Mouse (Mus musculus) forebrain, embryonic 14.5 days (tissue): ENCODE results near the gene Sh2b3. TPM values are rescaled to one million over a fixed set of nuclear protein-coding genes. Genes with fewer than 3 reads are reported as not detected.
A peak's percentile ranks its signal among the peaks of the same experiment; 100 is the strongest.

ENCODE experiments used
- ATAC-seq: fragments of 200-750 bp; cut with Nextera tagmentation; 2 replicates; pipeline ENCODE4 v1.8.0; 2017; ENCODE audit warnings: mild to moderate bottlenecking, moderate library complexity
- DNase-seq: peaks from one replicate; pipeline ENCODE4 v3.0.0-alpha.2; 2015; ENCODE audit warnings: low spot score
- H3K27ac ChIP-seq: fragments of 300-500 bp; sonication (generic); 2 replicates; pipeline ENCODE4 v1.5.1; 2014; ENCODE audit warnings: low read depth, mild to moderate bottlenecking, control low read depth, low read length, moderate library complexity
- H3K27me3 ChIP-seq: fragments of 300-500 bp; sonication (generic); replicated peaks from 2 replicates; pipeline ENCODE4 v1.6.1; 2014; ENCODE audit warnings: low read length, control low read depth, mixed read lengths; ENCODE audit not compliant: control insufficient read depth, insufficient read depth
- H3K36me3 ChIP-seq: fragments of 300-500 bp; sonication (generic); 2 replicates; pipeline ENCODE4 v1.6.1; 2014; ENCODE audit warnings: low read length, control low read depth; ENCODE audit not compliant: control insufficient read depth, insufficient read depth
- H3K4me1 ChIP-seq: fragments of 300-500 bp; sonication (generic); 2 replicates; pipeline ENCODE4 v1.6.1; 2014; ENCODE audit warnings: antibody characterized with exemption, low read length, control low read depth; ENCODE audit not compliant: control insufficient read depth, insufficient read depth
- H3K4me2 ChIP-seq: fragments of 300-500 bp; sonication (generic); 2 replicates; pipeline ENCODE4 v1.6.1; 2014; ENCODE audit warnings: mild to moderate bottlenecking, control low read depth, low read length
- H3K4me3 ChIP-seq: fragments of 300-500 bp; sonication (generic); 2 replicates; pipeline ENCODE4 v1.5.1; 2014; ENCODE audit warnings: low read depth, low read length, control low read depth
- H3K9ac ChIP-seq: fragments of 300-500 bp; sonication (generic); 2 replicates; pipeline ENCODE4 v1.6.1; 2014; ENCODE audit warnings: mild to moderate bottlenecking, low read length, control low read depth, moderate library complexity
- H3K9me3 ChIP-seq: fragments of 300-500 bp; sonication (generic); replicated peaks from 2 replicates; pipeline ENCODE4 v1.6.1; 2016; ENCODE audit warnings: low read length, control low read depth, mixed read lengths; ENCODE audit not compliant: control insufficient read depth
- WGBS: fragments of 180-500 bp; shearing (Covaris S2); extraction: QIAGEN DNeasy Blood & Tissue Kit; methylation state at CpG from one replicate; pipeline ENCODE4 v1.1.7; 2014; 5-methylcytosine and 5-hydroxymethylcytosine counted together
- polyA plus RNA-seq: library from polyadenylated mRNA; unstranded; fragments of >200 nt; fragmentation: Nextera tagmentation; extraction: Ambion mirVana; gene quantifications from 2 replicates; pipeline ENCODE4 v1.2.1, GENCODE M21; 2014

The Sh2b3 gene
- polyA plus RNA-seq, 1 experiment from 2014 or later, result 4.4 TPM

GRCm38 (mm10) chr5:121870832-121871231 is 33.4 kb upstream of the Sh2b3 start:
- H3K4me3 ChIP-seq, result no peak overlapping the region
- no peak overlapping the region for H3K27ac ChIP-seq
- H3K36me3 ChIP-seq, result peaks cover 11% of the 10 kb centered on the region; the same call in 1 of the 2 replicates
- DNase-seq (no peak), ATAC-seq (no peak)
- H3K9me3 ChIP-seq, result no peaks in the 10 kb centered on the region
- H3K9ac ChIP-seq, result no peak overlapping the region
- WGBS, result 86% methylated on average over 6 of the region's 6 CpGs
- no peaks in the 10 kb centered on the region for H3K4me1 ChIP-seq
- no peak overlapping the region for H3K4me2 ChIP-seq
- no peaks in the 10 kb centered on the region for H3K27me3 ChIP-seq

- Histone ChIP-seq H3K27me3 (no peaks in the 10 kb centered on the region), H3K9ac (no peak overlapping the region), H3K36me3 (peaks cover 11% of the 10 kb centered on the region; the same call in 1 of the 2 replicates), H3K4me1 (no peaks in the 10 kb centered on the region), H3K4me2 (no peak overlapping the region), H3K27ac (no peak overlapping the region), H3K9me3 (no peaks in the 10 kb centered on the region), H3K4me3 (no peak overlapping the region)
- 69% methylated on average over 5 of the region's 5 CpGs for WGBS
- ATAC-seq (no peak), DNase-seq (no peak)
Observed at GRCm38 (mm10) chr5:121867963-121868362, 30.5 kb upstream of the Sh2b3 start.

GRCm38 (mm10) chr5:121864330-121864729 is 26.9 kb upstream of the Sh2b3 start:
- no peak overlapping the region for H3K4me2 ChIP-seq
- H3K9me3 ChIP-seq, result no peaks in the 10 kb centered on the region
- no peaks in the 10 kb centered on the region for H3K4me1 ChIP-seq
- peaks cover 9% of the 10 kb centered on the region; the same call in 1 of the 2 replicates for H3K36me3 ChIP-seq
- 13% methylated on average over 9 of the region's 11 CpGs for WGBS
- no peak overlapping the region for H3K4me3 ChIP-seq
- H3K27ac ChIP-seq, result no peak overlapping the region
- no peaks in the 10 kb centered on the region for H3K27me3 ChIP-seq
- no peak overlapping the region for H3K9ac ChIP-seq
- DNase-seq, result no peak
- ATAC-seq, result no peak

- 72% methylated on average over 5 of the region's 5 CpGs for WGBS
- Histone ChIP-seq H3K36me3 (peaks cover 8% of the 10 kb centered on the region; the same call in 1 of the 2 replicates), H3K27me3 (no peaks in the 10 kb centered on the region), H3K27ac (no peak overlapping the region), H3K9me3 (no peaks in the 10 kb centered on the region), H3K9ac (no peak overlapping the region), H3K4me3 (no peak overlapping the region), H3K4me2 (no peak overlapping the region), H3K4me1 (no peaks in the 10 kb centered on the region)
- ATAC-seq (no peak), DNase-seq (no peak)
Observed at GRCm38 (mm10) chr5:121861964-121862363, 24.5 kb upstream of the Sh2b3 start.

GRCm38 (mm10) chr5:121858427-121858826 is 21.0 kb upstream of the Sh2b3 start:
- Histone ChIP-seq H3K4me3 (no peak overlapping the region), H3K27ac (no peak overlapping the region), H3K4me1 (no peaks in the 10 kb centered on the region), H3K36me3 (peaks cover 20% of the 10 kb centered on the region), H3K9ac (no peak overlapping the region), H3K27me3 (no peaks in the 10 kb centered on the region), H3K4me2 (no peak overlapping the region), H3K9me3 (no peaks in the 10 kb centered on the region)
- DNase-seq (no peak), ATAC-seq (no peak)
- WGBS, result 93% methylated on average over 12 of the region's 12 CpGs

- no peaks in the 10 kb centered on the region for H3K27me3 ChIP-seq
- H3K4me3 ChIP-seq, result no peak overlapping the region
- H3K4me1 ChIP-seq, result no peaks in the 10 kb centered on the region
- no peak overlapping the region for H3K9ac ChIP-seq
- H3K9me3 ChIP-seq, result no peaks in the 10 kb centered on the region
- 88% methylated on average over 11 of the region's 11 CpGs for WGBS
- ATAC-seq, result no peak
- H3K4me2 ChIP-seq, result no peak overlapping the region
- no peak overlapping the region for H3K27ac ChIP-seq
- H3K36me3 ChIP-seq, result peaks cover 36% of the 10 kb centered on the region
- DNase-seq, result no peak
Observed at GRCm38 (mm10) chr5:121856740-121857139, 19.3 kb upstream of the Sh2b3 start.

- H3K4me2 ChIP-seq, result no peak overlapping the region
- no peak for ATAC-seq
- H3K36me3 ChIP-seq, result peaks cover 40% of the 10 kb centered on the region
- H3K4me1 ChIP-seq, result peaks cover 9% of the 10 kb centered on the region
- no peaks in the 10 kb centered on the region for H3K9me3 ChIP-seq
- DNase-seq, result no peak
- no peak overlapping the region for H3K4me3 ChIP-seq
- WGBS, result 55% methylated on average over 10 of the region's 10 CpGs
- no peak overlapping the region for H3K27ac ChIP-seq
- no peaks in the 10 kb centered on the region for H3K27me3 ChIP-seq
- no peak overlapping the region for H3K9ac ChIP-seq
Observed at GRCm38 (mm10) chr5:121854768-121855167, 17.3 kb upstream of the Sh2b3 start.

GRCm38 (mm10) chr5:121853368-121854051 is 16.1 kb upstream of the Sh2b3 start:
- Histone ChIP-seq H3K4me1 (peaks cover 12% of the 10 kb centered on the region), H3K27me3 (no peaks in the 10 kb centered on the region), H3K9me3 (no peaks in the 10 kb centered on the region), H3K36me3 (peaks cover 40% of the 10 kb centered on the region), H3K9ac (no peak overlapping the region; the same call in 1 of the 2 replicates), H3K4me2 (no peak overlapping the region), H3K4me3 (no peak overlapping the region), H3K27ac (no peak overlapping the region)
- WGBS, result 82% methylated on average over 9 of the region's 9 CpGs
- ATAC-seq (no peak), DNase-seq (no peak)

GRCm38 (mm10) chr5:121849478-121850349 is 12.3 kb upstream of the Sh2b3 start:
- 40% methylated on average over 20 of the region's 20 CpGs for WGBS
- Histone ChIP-seq H3K4me1 (peaks cover 14% of the 10 kb centered on the region), H3K27ac (no peak overlapping the region; the same call in 1 of the 2 replicates), H3K27me3 (no peaks in the 10 kb centered on the region), H3K4me3 (peak overlapping the region; percentile 90), H3K9ac (peak overlapping the region; percentile 78), H3K9me3 (no peaks in the 10 kb centered on the region), H3K36me3 (peaks cover 35% of the 10 kb centered on the region), H3K4me2 (peak overlapping the region; percentile 70)
- DNase-seq, result no peak
- ATAC-seq, result no peak
